Mouse (Mus musculus) ovary, postnatal 14 days (tissue): ENCODE data around the gene Ilk.
"Not testable (repeated sequence)": the region's sequence is repeated elsewhere in the genome, so short reads cannot be mapped to it uniquely, and the experiment has no call there.

Source experiments
- DNase-seq: peaks from one replicate; pipeline ENCODE4 v3.0.0; 2022; ENCODE audit warnings: low spot score

Ilk gene

GRCm38 (mm10) chr7:105743246-105743925 lies 7.0 kb downstream of the Ilk start:
- not testable (repeated sequence) for DNase-seq

GRCm38 (mm10) chr7:105743926-105744590 lies 7.7 kb downstream of the Ilk start, which contains the start of gene Taf10:
Gene Taf10, minus strand, starts transcription at chr7:105744361.
- peak; percentile 74 for DNase-seq

- no peak for DNase-seq
Measured at GRCm38 (mm10) chr7:105747776-105748175, 11.4 kb downstream of the Ilk start.

- DNase-seq = peak; percentile 85
Measured at GRCm38 (mm10) chr7:105751491-105752433, 15.4 kb downstream of the Ilk start, which contains the start of gene Tpp1. Gene Tpp1, minus strand, starts transcription at chr7:105752235.

GRCm38 (mm10) chr7:105752716-105753115 lies 16.3 kb downstream of the Ilk start:
- DNase-seq = no peak

- no peak for DNase-seq
Measured at GRCm38 (mm10) chr7:105753281-105753680, 16.9 kb downstream of the Ilk start.

- no peak for DNase-seq
Measured at GRCm38 (mm10) chr7:105761813-105762484, 25.6 kb downstream of the Ilk start.

GRCm38 (mm10) chr7:105762517-105763270 lies 26.3 kb downstream of the Ilk start:
- DNase-seq = no peak

GRCm38 (mm10) chr7:105764331-105764730 lies 27.9 kb downstream of the Ilk start:
- no peak for DNase-seq

GRCm38 (mm10) chr7:105767729-105768165 lies 31.4 kb downstream of the Ilk start:
- DNase-seq = no peak

GRCm38 (mm10) chr7:105769959-105770358 lies 33.6 kb downstream of the Ilk start:
- no peak for DNase-seq

GRCm38 (mm10) chr7:105772331-105772730 lies 35.9 kb downstream of the Ilk start:
- DNase-seq = no peak

GRCm38 (mm10) chr7:105773041-105773440 lies 36.6 kb downstream of the Ilk start:
- DNase-seq = no peak

GRCm38 (mm10) chr7:105774661-105775060 lies 38.3 kb downstream of the Ilk start:
- DNase-seq = no peak

GRCm38 (mm10) chr7:105776026-105776425 lies 39.6 kb downstream of the Ilk start:
- DNase-seq = no peak

- no peak for DNase-seq
Measured at GRCm38 (mm10) chr7:105777316-105777715, 40.9 kb downstream of the Ilk start.

GRCm38 (mm10) chr7:105777797-105778552 lies 41.6 kb downstream of the Ilk start:
- DNase-seq = peak; percentile 48

- peak; percentile 49 for DNase-seq
Measured at GRCm38 (mm10) chr7:105778553-105779265, 42.3 kb downstream of the Ilk start.

- DNase-seq = no peak
Measured at GRCm38 (mm10) chr7:105783861-105784260, 47.5 kb downstream of the Ilk start.

GRCm38 (mm10) chr7:105784556-105784955 lies 48.2 kb downstream of the Ilk start:
- DNase-seq = no peak
